Mouse (Mus musculus): ENCODE data around the gene Gm13698. TPM values are rescaled to one million over a fixed set of nuclear protein-coding genes. Genes with fewer than 3 reads are reported as not detected.
"Not testable (repeated sequence)": the region's sequence is repeated elsewhere in the genome, so short reads cannot be mapped to it uniquely, and the experiment has no call there.

Gene Gm13698
- 1 to 10 TPM; 1.4 to 1.5 TPM for total RNA-seq (2021)

DNA sequence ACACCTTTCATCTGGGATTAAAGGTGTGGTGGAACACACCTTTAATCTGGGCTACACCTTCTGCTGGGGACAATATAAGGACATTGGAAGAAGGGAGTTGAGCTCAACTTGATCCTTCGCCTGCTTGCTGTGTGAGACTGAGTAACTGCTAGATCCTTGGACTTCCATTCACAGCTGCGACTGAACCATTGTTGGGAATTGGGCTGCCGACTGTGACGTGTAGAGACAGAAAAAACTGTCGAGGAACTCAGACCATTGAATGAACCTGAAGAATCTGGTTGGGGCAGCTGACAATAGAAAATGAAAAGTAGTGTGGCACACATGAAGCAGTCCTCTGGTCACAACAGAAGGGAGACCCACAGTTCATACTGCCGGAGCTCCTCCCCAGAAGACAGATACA, at the start of gene Gm13698:
Gene Gm13698, plus strand, starts transcription at position 301 of the 400 bp plus-strand sequence.
- intact Hi-C loops (cut with DNase I); DNase-seq (ENCODE audit: extremely low spot score in 1 of 2, low spot score in 2 of 2): not testable (repeated sequence)

DNA sequence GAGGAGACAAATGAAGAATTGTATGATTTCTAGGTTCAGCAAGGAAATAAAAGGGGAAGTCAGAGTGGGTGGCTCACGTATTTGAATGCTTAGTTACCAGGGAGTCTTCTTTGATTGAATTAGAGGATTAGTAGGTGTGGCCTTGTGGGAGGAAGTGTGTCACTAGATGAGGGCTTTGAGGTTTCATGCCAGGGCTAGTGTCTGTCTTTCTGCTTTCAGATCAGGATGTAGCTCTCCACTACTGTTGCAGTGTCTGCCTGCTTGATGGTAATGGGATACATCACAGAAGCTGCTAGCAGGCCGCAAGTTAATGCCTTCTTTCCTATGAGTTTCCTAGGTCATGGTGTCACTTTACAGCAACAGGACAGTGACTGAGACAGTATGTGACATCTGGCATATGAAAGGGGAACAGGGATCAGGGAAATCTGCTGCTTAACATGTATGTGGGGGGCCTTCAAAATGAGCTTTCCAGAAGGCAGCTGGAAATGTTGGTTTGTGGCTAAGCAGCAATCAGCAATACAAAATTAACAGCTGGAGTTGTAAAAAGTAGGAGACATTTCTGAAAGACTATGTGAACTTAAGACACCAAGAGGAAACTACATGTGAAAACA, 25.9 kb upstream of the Gm13698 start:
- intact Hi-C loops (cut with DNase I): no loop called here
- no peak for DNase-seq (ENCODE audit: extremely low spot score in 1 of 2, low spot score in 2 of 2)

DNA sequence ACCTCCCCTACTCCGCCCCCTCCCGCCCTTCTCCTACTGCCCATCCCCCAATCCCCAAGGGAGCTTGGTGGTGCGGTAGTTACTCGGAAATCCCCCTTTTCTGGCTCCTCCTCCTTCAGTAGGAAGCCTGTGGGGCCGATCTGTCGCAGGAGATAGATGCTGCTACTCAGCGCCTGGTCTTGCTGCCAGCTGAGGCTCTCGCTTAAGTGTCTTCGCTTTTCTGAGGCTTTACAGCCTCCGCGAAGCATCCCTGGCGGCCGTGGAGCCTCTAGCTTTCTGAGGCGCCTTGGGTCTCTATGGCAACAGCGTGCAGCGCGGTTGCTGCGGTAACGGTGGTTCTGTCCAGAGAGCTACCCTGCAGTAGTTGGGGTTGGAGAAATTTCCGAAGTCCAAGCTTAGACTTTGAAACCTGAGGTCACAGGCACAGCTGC, 14.5 kb upstream of the Gm13698 start, which contains the start of gene Zswim2:
Gene Zswim2, minus strand, starts transcription at position 298 of the 431 bp plus-strand sequence.
- intact Hi-C loops (cut with DNase I): no loop called here

DNA sequence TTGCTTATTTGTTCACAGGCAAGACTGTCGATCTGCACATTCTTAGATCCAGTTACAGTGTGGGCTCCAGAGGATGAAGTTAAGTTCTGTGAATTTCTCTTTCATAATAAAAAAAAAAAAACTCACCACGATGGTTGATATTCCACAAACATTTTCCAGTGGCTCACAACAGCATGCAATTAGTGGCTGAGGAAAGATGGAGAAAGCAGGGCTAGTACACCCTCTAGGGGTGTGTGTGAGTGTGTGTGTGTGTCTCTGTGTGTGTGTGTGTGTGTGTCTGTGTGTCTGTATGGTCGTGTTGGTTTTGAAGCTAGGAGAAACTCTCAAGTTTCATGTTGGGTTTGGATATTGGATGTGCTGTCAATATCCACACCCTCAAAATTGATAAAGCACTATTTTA, 14.1 kb upstream of the Gm13698 start:
- intact Hi-C loops (cut with DNase I): no loop called here
- no peak for DNase-seq (ENCODE audit: extremely low spot score in 1 of 2, low spot score in 2 of 2)

More for the DNA sequence above, 14.5 kb upstream of the Gm13698 start, which contains the start of gene Zswim2:
- peak; percentile 84 to 89 for DNase-seq (ENCODE audit: extremely low spot score in 1 of 2, low spot score in 2 of 2)

DNA sequence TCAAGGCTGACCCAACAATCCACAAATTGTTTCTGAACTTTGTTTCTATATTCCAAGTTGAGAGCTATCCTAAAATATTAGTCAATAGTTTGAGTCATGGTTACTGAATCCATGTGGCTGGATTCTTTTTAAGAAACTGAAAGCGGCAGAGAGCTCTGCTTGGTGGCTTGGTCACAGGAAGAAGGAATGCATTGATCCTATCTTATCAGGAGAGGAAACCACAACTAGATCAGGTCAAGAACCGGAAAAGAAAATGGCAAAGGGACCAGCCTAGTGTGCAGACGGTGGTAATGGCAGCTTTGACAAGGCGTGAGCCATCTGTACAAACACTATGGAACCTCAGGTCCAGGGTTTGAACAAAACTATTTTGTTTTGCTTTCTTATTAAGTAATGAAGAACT, 13.7 kb upstream of the Gm13698 start:
- no peak for DNase-seq (ENCODE audit: extremely low spot score in 1 of 2, low spot score in 2 of 2)
- intact Hi-C loops (cut with DNase I): no loop called here

DNA sequence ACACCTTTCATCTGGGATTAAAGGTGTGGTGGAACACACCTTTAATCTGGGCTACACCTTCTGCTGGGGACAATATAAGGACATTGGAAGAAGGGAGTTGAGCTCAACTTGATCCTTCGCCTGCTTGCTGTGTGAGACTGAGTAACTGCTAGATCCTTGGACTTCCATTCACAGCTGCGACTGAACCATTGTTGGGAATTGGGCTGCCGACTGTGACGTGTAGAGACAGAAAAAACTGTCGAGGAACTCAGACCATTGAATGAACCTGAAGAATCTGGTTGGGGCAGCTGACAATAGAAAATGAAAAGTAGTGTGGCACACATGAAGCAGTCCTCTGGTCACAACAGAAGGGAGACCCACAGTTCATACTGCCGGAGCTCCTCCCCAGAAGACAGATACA, 5.7 kb downstream of the Gm13698 start, which contains the start of gene Gm13693:
Gene Gm13693, plus strand, starts transcription at position 301 of the 400 bp plus-strand sequence.
- intact Hi-C loops (cut with DNase I); DNase-seq (ENCODE audit: extremely low spot score in 1 of 2, low spot score in 2 of 2): not testable (repeated sequence)

DNA sequence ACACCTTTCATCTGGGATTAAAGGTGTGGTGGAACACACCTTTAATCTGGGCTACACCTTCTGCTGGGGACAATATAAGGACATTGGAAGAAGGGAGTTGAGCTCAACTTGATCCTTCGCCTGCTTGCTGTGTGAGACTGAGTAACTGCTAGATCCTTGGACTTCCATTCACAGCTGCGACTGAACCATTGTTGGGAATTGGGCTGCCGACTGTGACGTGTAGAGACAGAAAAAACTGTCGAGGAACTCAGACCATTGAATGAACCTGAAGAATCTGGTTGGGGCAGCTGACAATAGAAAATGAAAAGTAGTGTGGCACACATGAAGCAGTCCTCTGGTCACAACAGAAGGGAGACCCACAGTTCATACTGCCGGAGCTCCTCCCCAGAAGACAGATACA, 11.5 kb downstream of the Gm13698 start, which contains the start of gene Gm13695:
Gene Gm13695, plus strand, starts transcription at position 301 of the 400 bp plus-strand sequence.
- intact Hi-C loops (cut with DNase I); DNase-seq (ENCODE audit: extremely low spot score in 1 of 2, low spot score in 2 of 2): not testable (repeated sequence)

DNA sequence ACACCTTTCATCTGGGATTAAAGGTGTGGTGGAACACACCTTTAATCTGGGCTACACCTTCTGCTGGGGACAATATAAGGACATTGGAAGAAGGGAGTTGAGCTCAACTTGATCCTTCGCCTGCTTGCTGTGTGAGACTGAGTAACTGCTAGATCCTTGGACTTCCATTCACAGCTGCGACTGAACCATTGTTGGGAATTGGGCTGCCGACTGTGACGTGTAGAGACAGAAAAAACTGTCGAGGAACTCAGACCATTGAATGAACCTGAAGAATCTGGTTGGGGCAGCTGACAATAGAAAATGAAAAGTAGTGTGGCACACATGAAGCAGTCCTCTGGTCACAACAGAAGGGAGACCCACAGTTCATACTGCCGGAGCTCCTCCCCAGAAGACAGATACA, 17.3 kb downstream of the Gm13698 start, which contains the start of gene Gm13696:
Gene Gm13696, plus strand, starts transcription at position 301 of the 400 bp plus-strand sequence.
- intact Hi-C loops (cut with DNase I); DNase-seq (ENCODE audit: extremely low spot score in 1 of 2, low spot score in 2 of 2): not testable (repeated sequence)

DNA sequence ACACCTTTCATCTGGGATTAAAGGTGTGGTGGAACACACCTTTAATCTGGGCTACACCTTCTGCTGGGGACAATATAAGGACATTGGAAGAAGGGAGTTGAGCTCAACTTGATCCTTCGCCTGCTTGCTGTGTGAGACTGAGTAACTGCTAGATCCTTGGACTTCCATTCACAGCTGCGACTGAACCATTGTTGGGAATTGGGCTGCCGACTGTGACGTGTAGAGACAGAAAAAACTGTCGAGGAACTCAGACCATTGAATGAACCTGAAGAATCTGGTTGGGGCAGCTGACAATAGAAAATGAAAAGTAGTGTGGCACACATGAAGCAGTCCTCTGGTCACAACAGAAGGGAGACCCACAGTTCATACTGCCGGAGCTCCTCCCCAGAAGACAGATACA, 23.1 kb downstream of the Gm13698 start, which contains the start of gene Gm13694:
Gene Gm13694, plus strand, starts transcription at position 301 of the 400 bp plus-strand sequence.
- intact Hi-C loops (cut with DNase I); DNase-seq (ENCODE audit: extremely low spot score in 1 of 2, low spot score in 2 of 2): not testable (repeated sequence)

DNA sequence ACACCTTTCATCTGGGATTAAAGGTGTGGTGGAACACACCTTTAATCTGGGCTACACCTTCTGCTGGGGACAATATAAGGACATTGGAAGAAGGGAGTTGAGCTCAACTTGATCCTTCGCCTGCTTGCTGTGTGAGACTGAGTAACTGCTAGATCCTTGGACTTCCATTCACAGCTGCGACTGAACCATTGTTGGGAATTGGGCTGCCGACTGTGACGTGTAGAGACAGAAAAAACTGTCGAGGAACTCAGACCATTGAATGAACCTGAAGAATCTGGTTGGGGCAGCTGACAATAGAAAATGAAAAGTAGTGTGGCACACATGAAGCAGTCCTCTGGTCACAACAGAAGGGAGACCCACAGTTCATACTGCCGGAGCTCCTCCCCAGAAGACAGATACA, 28.9 kb downstream of the Gm13698 start, which contains the start of gene Gm13697:
Gene Gm13697, plus strand, starts transcription at position 301 of the 400 bp plus-strand sequence.
- DNase-seq (ENCODE audit: extremely low spot score in 1 of 2, low spot score in 2 of 2); intact Hi-C loops (cut with DNase I): not testable (repeated sequence)

DNA sequence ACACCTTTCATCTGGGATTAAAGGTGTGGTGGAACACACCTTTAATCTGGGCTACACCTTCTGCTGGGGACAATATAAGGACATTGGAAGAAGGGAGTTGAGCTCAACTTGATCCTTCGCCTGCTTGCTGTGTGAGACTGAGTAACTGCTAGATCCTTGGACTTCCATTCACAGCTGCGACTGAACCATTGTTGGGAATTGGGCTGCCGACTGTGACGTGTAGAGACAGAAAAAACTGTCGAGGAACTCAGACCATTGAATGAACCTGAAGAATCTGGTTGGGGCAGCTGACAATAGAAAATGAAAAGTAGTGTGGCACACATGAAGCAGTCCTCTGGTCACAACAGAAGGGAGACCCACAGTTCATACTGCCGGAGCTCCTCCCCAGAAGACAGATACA, 34.8 kb downstream of the Gm13698 start, which contains the start of gene Gm13691:
Gene Gm13691, plus strand, starts transcription at position 301 of the 400 bp plus-strand sequence.
- intact Hi-C loops (cut with DNase I); DNase-seq (ENCODE audit: extremely low spot score in 1 of 2, low spot score in 2 of 2): not testable (repeated sequence)

DNA sequence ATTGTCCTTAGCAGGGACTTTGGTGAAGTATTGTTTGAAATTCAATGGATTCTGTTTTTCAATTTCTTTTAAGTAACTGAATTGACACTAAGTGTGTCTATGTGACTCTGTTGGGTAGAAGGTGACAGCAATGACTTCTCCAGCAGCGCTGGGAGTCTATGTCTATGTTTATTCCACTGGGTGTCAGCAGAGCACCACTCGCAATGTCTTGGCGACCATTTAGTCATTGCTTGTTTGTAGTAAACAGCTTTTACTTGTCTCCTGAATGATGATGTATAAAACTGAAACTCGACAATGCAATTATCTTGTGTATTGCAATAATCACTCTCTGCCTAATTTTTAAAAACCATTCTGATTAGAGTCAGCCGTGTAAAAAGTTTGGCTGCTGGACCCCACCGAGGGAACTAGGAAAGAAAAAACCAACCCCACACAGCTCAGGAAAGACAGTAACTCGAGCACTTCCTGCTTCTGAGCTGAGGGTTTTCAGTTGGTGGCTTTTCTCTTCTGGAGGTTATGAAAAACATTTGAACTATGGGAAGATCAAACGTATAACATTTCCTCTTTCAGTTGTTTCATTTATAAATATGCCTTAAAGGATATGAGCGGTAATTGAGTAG, 38.3 kb downstream of the Gm13698 start:
- DNase-seq (ENCODE audit: extremely low spot score in 1 of 2, low spot score in 2 of 2); intact Hi-C loops (cut with DNase I): not testable (repeated sequence)

DNA sequence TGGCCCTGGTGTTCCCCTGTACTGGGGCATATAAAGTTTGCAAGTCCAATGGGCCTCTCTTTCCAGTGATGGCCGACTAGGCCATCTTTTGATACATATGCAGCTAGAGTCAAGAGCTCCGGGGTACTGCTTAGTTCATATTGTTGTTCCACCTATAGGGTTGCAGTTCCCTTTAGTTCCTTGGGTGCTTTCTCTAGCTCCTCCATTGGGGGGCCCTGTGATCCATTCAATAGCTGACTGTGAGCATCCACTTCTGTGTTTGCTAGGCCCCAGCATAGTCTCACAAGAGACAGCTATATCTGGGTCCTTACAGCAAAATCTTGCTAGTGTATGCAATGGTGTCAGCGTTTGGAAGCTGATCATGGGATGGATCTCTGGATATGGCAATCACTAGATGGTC, 39.0 kb downstream of the Gm13698 start:
- intact Hi-C loops (cut with DNase I); DNase-seq (ENCODE audit: extremely low spot score in 1 of 2, low spot score in 2 of 2): not testable (repeated sequence)

Other genes starting within 250 kb of the Gm13698 start
- gene Itgav, start 231.3 kb upstream of the Gm13698 start, total RNA-seq (2021): 10 to 100 TPM; 55.3 to 69.3 TPM
- gene Fam171b, start 143.1 kb upstream of the Gm13698 start, total RNA-seq (2021): 100 to 1,000 TPM; 221 to 223 TPM
- not detected for gene Zswim2, start 14.5 kb upstream of the Gm13698 start, total RNA-seq (2021)
- gene Gm13693, start 5.8 kb downstream of the Gm13698 start, total RNA-seq (2021): 1 to 10 TPM; 1.4 to 1.5 TPM
- 1 to 10 TPM in 1 of 2 experiments, not detected in 1; 1.4 TPM for gene Gm13695, start 11.6 kb downstream of the Gm13698 start, total RNA-seq (2021)
- gene Gm13696, start 17.4 kb downstream of the Gm13698 start, total RNA-seq (2021): 1 to 10 TPM; 1.4 to 1.5 TPM
- 1 to 10 TPM; 1.4 to 1.5 TPM for gene Gm13694, start 23.2 kb downstream of the Gm13698 start, total RNA-seq (2021)
- 1 to 10 TPM; 1.4 to 1.5 TPM for gene Gm13697, start 29.1 kb downstream of the Gm13698 start, total RNA-seq (2021)
- gene Gm13691, start 34.9 kb downstream of the Gm13698 start, total RNA-seq (2021): 1 to 10 TPM; 1.4 to 1.5 TPM

All from left cerebral cortex, postnatal 10 days (tissue).